In the genomic region with DNA sequence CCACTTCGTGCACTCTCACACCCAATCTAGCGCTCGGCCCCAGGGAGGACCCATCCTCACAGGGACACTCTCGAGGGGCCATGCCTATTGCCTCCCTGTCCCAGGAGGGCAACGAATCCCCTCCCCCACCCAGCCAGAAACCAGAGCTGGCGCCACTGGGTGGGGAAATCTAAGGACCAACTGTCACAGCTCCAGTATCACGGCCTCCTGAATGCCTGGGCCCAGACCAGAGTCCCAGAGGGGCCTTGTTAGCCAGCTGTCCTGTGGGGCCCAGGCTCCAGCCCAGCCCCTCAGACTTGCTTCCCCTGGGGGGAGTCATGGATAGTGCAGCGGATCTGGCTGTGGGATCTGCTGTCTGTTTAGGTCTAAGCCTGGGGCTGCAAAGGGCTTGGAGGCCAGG, we compare ENCODE assay signal across 8 mouse cellular contexts. TPM values are rescaled to one million over a fixed set of nuclear protein-coding genes. Genes with fewer than 3 reads are reported as not detected.
DNase-seq lines count a peak whose midpoint lies in the region; ATAC-seq lines count a peak whose summit lies in the region.

No protein-coding gene starts in this region.

- peaks cover 33% of the 10 kb centered on the region for H3K4me1 ChIP-seq in heart, embryonic 16.5 days (ENCODE audit: control insufficient read depth, insufficient read depth, low read length)
- peaks cover 11% of the 10 kb centered on the region for H3K4me1 ChIP-seq in embryonic facial prominence, embryonic 11.5 days (ENCODE audit: control insufficient read depth, insufficient read depth, low read length)
- H3K4me1 ChIP-seq in hindbrain, embryonic 12.5 days: peaks cover 48% of the 10 kb centered on the region
- H3K4me1 ChIP-seq in midbrain, embryonic 15.5 days: peaks cover 52% of the 10 kb centered on the region

- no peaks in the 10 kb centered on the region for H3K9me3 ChIP-seq in heart, embryonic 16.5 days (replicated peaks; ENCODE audit: control insufficient read depth, low read length)
- no peaks in the 10 kb centered on the region for H3K9me3 ChIP-seq in embryonic facial prominence, embryonic 11.5 days (replicated peaks; ENCODE audit: control insufficient read depth, low read length)
- no peaks in the 10 kb centered on the region for H3K9me3 ChIP-seq in hindbrain, embryonic 12.5 days (replicated peaks)
- H3K9me3 ChIP-seq in midbrain, embryonic 15.5 days: no peaks in the 10 kb centered on the region

- intact Hi-C loops in heart, postnatal 10 days (cut with DNase I): loop anchor here (2.0 kb wide), 1 partner anchor 121 kb away; no protein-coding TSS in a partner anchor

- 34% methylated on average over 8 of the region's 8 CpGs for WGBS in heart, embryonic 16.5 days
- 25% methylated on average over 8 of the region's 8 CpGs for WGBS in embryonic facial prominence, embryonic 11.5 days
- 32% methylated on average over 8 of the region's 8 CpGs for WGBS in hindbrain, embryonic 12.5 days
- WGBS in midbrain, embryonic 15.5 days: 23% methylated on average over 8 of the region's 8 CpGs

- H3K4me2 ChIP-seq in heart, embryonic 16.5 days (ENCODE audit: low read depth, low read length): no peak overlapping the region
- peak overlapping the region; percentile 29 for H3K4me2 ChIP-seq in embryonic facial prominence, embryonic 11.5 days (ENCODE audit: low read depth, low read length)
- peak overlapping the region; percentile 93 for H3K4me2 ChIP-seq in hindbrain, embryonic 12.5 days (replicated peaks)
- peak overlapping the region; percentile 83 for H3K4me2 ChIP-seq in midbrain, embryonic 15.5 days

- ATAC-seq in heart, embryonic 16.5 days (replicated peaks; ENCODE audit: extremely low read depth, insufficient read depth, low FRiP score): no peak
- no peak for ATAC-seq in embryonic facial prominence, embryonic 11.5 days (replicated peaks; ENCODE audit: insufficient number of reproducible peaks, low FRiP score, low TSS enrichment, low read depth)
- ATAC-seq in hindbrain, embryonic 12.5 days (ENCODE audit: low FRiP score): no peak
- ATAC-seq in midbrain, embryonic 15.5 days (replicated peaks): no peak
- no peak for ATAC-seq in erythroblast, adult 5-6 weeks (replicated peaks; ENCODE audit: low FRiP score, poor library complexity, severe bottlenecking)

- no peak overlapping the region for H3K27ac ChIP-seq in heart, embryonic 16.5 days (ENCODE audit: low read length)
- peak overlapping the region; percentile 25; the same call in 1 of the 2 replicates for H3K27ac ChIP-seq in embryonic facial prominence, embryonic 11.5 days (replicated peaks; ENCODE audit: low read depth, low read length)
- peak overlapping the region; percentile 62 for H3K27ac ChIP-seq in hindbrain, embryonic 12.5 days
- H3K27ac ChIP-seq in midbrain, embryonic 15.5 days: peak overlapping the region; percentile 2; the same call in 1 of the 2 replicates

- H3K27me3 ChIP-seq in heart, embryonic 16.5 days (ENCODE audit: control insufficient read depth, insufficient read depth, low read length): no peaks in the 10 kb centered on the region
- H3K27me3 ChIP-seq in embryonic facial prominence, embryonic 11.5 days (ENCODE audit: control insufficient read depth, insufficient read depth, low read length): no peaks in the 10 kb centered on the region
- no peaks in the 10 kb centered on the region for H3K27me3 ChIP-seq in hindbrain, embryonic 12.5 days
- H3K27me3 ChIP-seq in midbrain, embryonic 15.5 days (replicated peaks): no peaks in the 10 kb centered on the region

- peak overlapping the region; percentile 56 for H3K9ac ChIP-seq in heart, embryonic 16.5 days (ENCODE audit: low read length)
- peak overlapping the region; percentile 46 for H3K9ac ChIP-seq in embryonic facial prominence, embryonic 11.5 days (replicated peaks; ENCODE audit: low read length)
- peak overlapping the region; percentile 48; the same call in 1 of the 2 replicates for H3K9ac ChIP-seq in hindbrain, embryonic 12.5 days
- H3K9ac ChIP-seq in midbrain, embryonic 15.5 days: peak overlapping the region; percentile 3; the same call in 1 of the 2 replicates

- H3K36me3 ChIP-seq in heart, embryonic 16.5 days (ENCODE audit: control insufficient read depth, insufficient read depth): peaks cover 4% of the 10 kb centered on the region; the same call in 1 of the 2 replicates
- H3K36me3 ChIP-seq in embryonic facial prominence, embryonic 11.5 days (replicated peaks; ENCODE audit: control insufficient read depth, insufficient read depth, low read depth, low read length): peaks cover 3% of the 10 kb centered on the region
- H3K36me3 ChIP-seq in hindbrain, embryonic 12.5 days: peaks cover 24% of the 10 kb centered on the region; the same call in 1 of the 2 replicates
- H3K36me3 ChIP-seq in midbrain, embryonic 15.5 days (replicated peaks): no peaks in the 10 kb centered on the region; the same call in 1 of the 2 replicates

- H3K4me3 ChIP-seq in heart, embryonic 16.5 days (ENCODE audit: low read length): no peak overlapping the region
- no peak overlapping the region for H3K4me3 ChIP-seq in embryonic facial prominence, embryonic 11.5 days (ENCODE audit: low read depth, low read length)
- peak overlapping the region; percentile 22 for H3K4me3 ChIP-seq in hindbrain, embryonic 12.5 days
- H3K4me3 ChIP-seq in midbrain, embryonic 15.5 days: peak overlapping the region; percentile 11; the same call in 1 of the 2 replicates

- no peak for DNase-seq in heart, postnatal 10 days
- no peak for DNase-seq in embryonic facial prominence, embryonic 11.5 days (ENCODE audit: low spot score)
- DNase-seq in yolk sac, embryonic 10.5 days (ENCODE audit: low spot score): no peak
- DNase-seq in embryo, embryonic 9.5 days (ENCODE audit: extremely low spot score): no peak

RNA-seq across cellular contexts. Expression of a gene that starts 4.6 kb away (rescaled TPM):
- 5.3 and 5.7 TPM in 2 replicates for polyA plus RNA-seq in heart, embryonic 16.5 days (2015; fragmentation: Nextera tagmentation; extraction: Ambion mirVana)
- total RNA-seq in heart, postnatal 10 days (2021): 1 to 10 TPM; 3.4 to 6.3 TPM
- 40.1 and 41.0 TPM in 2 replicates for polyA plus RNA-seq in embryonic facial prominence, embryonic 11.5 days (2014; fragmentation: Nextera tagmentation; extraction: Ambion mirVana)
- 44.2 and 44.5 TPM in 2 replicates for polyA plus RNA-seq in hindbrain, embryonic 12.5 days (2016; fragmentation: Nextera tagmentation; extraction: Ambion mirVana)
- 37.0 and 37.7 TPM in 2 replicates for polyA plus RNA-seq in midbrain, embryonic 15.5 days (2015; fragmentation: Nextera tagmentation; extraction: Ambion mirVana)
- total RNA-seq in erythroblast, adult 5-6 weeks (2015; ENCODE audit: low replicate concordance): 0.19 and 1.5 TPM in 2 replicates
- total RNA-seq in erythroblast, adult 5-6 weeks (2017; ENCODE audit: low replicate concordance): 0.34 TPM in 1 of 2 replicates, not detected in the other

RNA-seq across cellular contexts. Expression of a gene that starts 17.8 kb away (rescaled TPM):
- polyA plus RNA-seq in heart, embryonic 16.5 days (2015; fragmentation: Nextera tagmentation; extraction: Ambion mirVana): 127 and 129 TPM in 2 replicates
- total RNA-seq in heart, postnatal 10 days (2021): 100 to 1,000 TPM; 164 to 173 TPM
- polyA plus RNA-seq in embryonic facial prominence, embryonic 11.5 days (2014; fragmentation: Nextera tagmentation; extraction: Ambion mirVana): 28.7 and 30.5 TPM in 2 replicates
- polyA plus RNA-seq in hindbrain, embryonic 12.5 days (2016; fragmentation: Nextera tagmentation; extraction: Ambion mirVana): 48.9 and 61.6 TPM in 2 replicates
- 51.1 and 51.6 TPM in 2 replicates for polyA plus RNA-seq in midbrain, embryonic 15.5 days (2015; fragmentation: Nextera tagmentation; extraction: Ambion mirVana)
- total RNA-seq in erythroblast, adult 5-6 weeks (2015; ENCODE audit: low replicate concordance): 6.9 and 9.0 TPM in 2 replicates
- total RNA-seq in erythroblast, adult 5-6 weeks (2017; ENCODE audit: low replicate concordance): 45.6 and 52.7 TPM in 2 replicates

RNA-seq across cellular contexts. Expression of a gene that starts 20.5 kb away (rescaled TPM):
- polyA plus RNA-seq in heart, embryonic 16.5 days (2015; fragmentation: Nextera tagmentation; extraction: Ambion mirVana): 2.2 and 5.2 TPM in 2 replicates
- not detected for total RNA-seq in heart, postnatal 10 days (2021)
- polyA plus RNA-seq in embryonic facial prominence, embryonic 11.5 days (2014; fragmentation: Nextera tagmentation; extraction: Ambion mirVana): 3.7 and 4.0 TPM in 2 replicates
- 1.5 and 2.4 TPM in 2 replicates for polyA plus RNA-seq in hindbrain, embryonic 12.5 days (2016; fragmentation: Nextera tagmentation; extraction: Ambion mirVana)
- polyA plus RNA-seq in midbrain, embryonic 15.5 days (2015; fragmentation: Nextera tagmentation; extraction: Ambion mirVana): 0.41 and 1.3 TPM in 2 replicates
- total RNA-seq in erythroblast, adult 5-6 weeks (2015; ENCODE audit: low replicate concordance): not detected in 2 replicates
- not detected in 2 replicates for total RNA-seq in erythroblast, adult 5-6 weeks (2017; ENCODE audit: low replicate concordance)

RNA-seq across cellular contexts. Expression of a gene that starts 25.3 kb away (rescaled TPM):
- 136 and 139 TPM in 2 replicates for polyA plus RNA-seq in heart, embryonic 16.5 days (2015; fragmentation: Nextera tagmentation; extraction: Ambion mirVana)
- 10 to 100 TPM; 87.3 to 94.0 TPM for total RNA-seq in heart, postnatal 10 days (2021)
- 77.4 and 82.0 TPM in 2 replicates for polyA plus RNA-seq in embryonic facial prominence, embryonic 11.5 days (2014; fragmentation: Nextera tagmentation; extraction: Ambion mirVana)
- polyA plus RNA-seq in hindbrain, embryonic 12.5 days (2016; fragmentation: Nextera tagmentation; extraction: Ambion mirVana): 124 and 140 TPM in 2 replicates
- polyA plus RNA-seq in midbrain, embryonic 15.5 days (2015; fragmentation: Nextera tagmentation; extraction: Ambion mirVana): 206 and 232 TPM in 2 replicates
- total RNA-seq in erythroblast, adult 5-6 weeks (2015; ENCODE audit: low replicate concordance): 4.2 and 8.6 TPM in 2 replicates
- total RNA-seq in erythroblast, adult 5-6 weeks (2017; ENCODE audit: low replicate concordance): 14.3 and 15.8 TPM in 2 replicates

RNA-seq across cellular contexts. Expression of a gene that starts 26.0 kb away (rescaled TPM):
- polyA plus RNA-seq in heart, embryonic 16.5 days (2015; fragmentation: Nextera tagmentation; extraction: Ambion mirVana): 28.8 and 32.0 TPM in 2 replicates
- total RNA-seq in heart, postnatal 10 days (2021): 10 to 100 TPM; 56.5 to 57.2 TPM
- polyA plus RNA-seq in embryonic facial prominence, embryonic 11.5 days (2014; fragmentation: Nextera tagmentation; extraction: Ambion mirVana): 62.1 and 73.3 TPM in 2 replicates
- polyA plus RNA-seq in hindbrain, embryonic 12.5 days (2016; fragmentation: Nextera tagmentation; extraction: Ambion mirVana): 59.4 and 60.7 TPM in 2 replicates
- polyA plus RNA-seq in midbrain, embryonic 15.5 days (2015; fragmentation: Nextera tagmentation; extraction: Ambion mirVana): 45.9 and 48.0 TPM in 2 replicates
- total RNA-seq in erythroblast, adult 5-6 weeks (2015; ENCODE audit: low replicate concordance): 5.4 and 7.9 TPM in 2 replicates
- 5.7 and 10.0 TPM in 2 replicates for total RNA-seq in erythroblast, adult 5-6 weeks (2017; ENCODE audit: low replicate concordance)

Comparison
In these comparisons a context has a peak if more than half of its experiments do, and no peak if none do; other contexts are left out.
1. H3K4me3 ChIP-seq: peak in hindbrain, embryonic 12.5 days (single experiment) and midbrain, embryonic 15.5 days (single experiment); none in heart, embryonic 16.5 days (single experiment) and embryonic facial prominence, embryonic 11.5 days (single experiment).
2. H3K9ac ChIP-seq: peak in every context shown above with its lines; median percentile 56 in heart, embryonic 16.5 days; 48 in hindbrain, embryonic 12.5 days; 46 in embryonic facial prominence, embryonic 11.5 days; 3 in midbrain, embryonic 15.5 days.